Mouse (Mus musculus) brain, embryonic 14.5 days (tissue): ENCODE results near the gene Olfr750.

Source experiments
- CTCF ChIP-seq: fragments of 200-500 bp; IDR thresholded peaks from 2 replicates; pipeline ENCODE4 v1.5.1; 2012; ENCODE audit warnings: inconsistent platforms, mild to moderate bottlenecking, moderate library complexity, borderline replicate concordance; ENCODE audit not compliant: insufficient read depth, insufficient read length; ENCODE audit errors: extremely low read depth
- POLR2A ChIP-seq: fragments of 200-500 bp; IDR thresholded peaks from 2 replicates; pipeline ENCODE4 v1.6.1; 2012; ENCODE audit warnings: mild to moderate bottlenecking, inconsistent platforms, borderline replicate concordance; ENCODE audit not compliant: poor library complexity, insufficient read depth, insufficient read length, severe bottlenecking; ENCODE audit errors: extremely low read depth

GRCm38 (mm10) chr14:51023457-51023856 lies 50.8 kb downstream of the Olfr750 start:
- TF ChIP-seq POLR2A, result no peak
- TF ChIP-seq CTCF, result no peak
